Mouse (Mus musculus) cerebral cortex, adult 2 months (tissue): ENCODE data around the gene Glra1.

Experiments
- WGBS: fragments of 180-500 bp; shearing (Covaris S2); methylation state at CpG from one replicate; pipeline ENCODE4 v1.1.7; 2018; 5-methylcytosine and 5-hydroxymethylcytosine counted together

The Glra1 gene

DNA sequence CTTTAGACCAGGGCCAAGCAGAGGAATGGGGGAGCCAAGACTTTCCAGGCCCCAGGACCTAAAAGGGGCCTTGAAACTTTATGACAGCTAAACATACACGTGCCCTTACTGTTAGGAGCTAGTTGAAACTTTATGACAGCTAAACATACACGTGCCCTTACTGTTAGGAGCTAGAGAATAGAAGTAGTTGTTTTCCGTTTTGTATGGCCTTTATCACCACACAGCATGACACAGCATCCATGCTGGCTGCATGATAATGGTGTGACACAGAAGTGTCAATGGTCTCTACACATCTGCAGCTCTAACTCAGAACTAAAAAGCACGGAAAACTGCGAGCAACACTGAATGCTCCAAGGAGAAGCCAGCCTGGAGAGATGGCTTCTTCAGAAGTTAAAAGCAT, 90.3 kb downstream of the Glra1 start:
- 84% methylated on average over 5 of the region's 5 CpGs for WGBS

DNA sequence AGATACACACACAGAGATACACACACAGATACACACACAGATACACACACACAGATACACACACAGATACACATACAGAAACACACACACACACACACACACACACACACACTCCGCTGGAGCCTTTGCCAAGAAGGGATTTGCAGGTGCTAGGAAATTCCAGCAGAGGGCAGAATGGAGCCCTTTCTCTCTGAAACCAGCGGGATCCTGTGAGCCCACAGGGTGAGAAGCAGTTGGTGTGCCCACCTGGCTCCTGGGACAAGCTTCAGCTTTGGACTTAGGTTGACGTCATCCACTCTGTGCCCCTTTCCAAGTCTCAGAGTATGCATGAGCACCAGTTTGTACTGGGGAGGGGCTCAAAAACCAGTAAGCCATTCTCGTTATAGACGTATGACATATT, 96.6 kb downstream of the Glra1 start:
- 61% methylated on average over 5 of the region's 5 CpGs for WGBS

- 80% methylated on average over 3 of the region's 3 CpGs for WGBS
These were observed 102.5 kb downstream of the Glra1 start for GRCm38 (mm10) chr11:55505485-55505884.

DNA sequence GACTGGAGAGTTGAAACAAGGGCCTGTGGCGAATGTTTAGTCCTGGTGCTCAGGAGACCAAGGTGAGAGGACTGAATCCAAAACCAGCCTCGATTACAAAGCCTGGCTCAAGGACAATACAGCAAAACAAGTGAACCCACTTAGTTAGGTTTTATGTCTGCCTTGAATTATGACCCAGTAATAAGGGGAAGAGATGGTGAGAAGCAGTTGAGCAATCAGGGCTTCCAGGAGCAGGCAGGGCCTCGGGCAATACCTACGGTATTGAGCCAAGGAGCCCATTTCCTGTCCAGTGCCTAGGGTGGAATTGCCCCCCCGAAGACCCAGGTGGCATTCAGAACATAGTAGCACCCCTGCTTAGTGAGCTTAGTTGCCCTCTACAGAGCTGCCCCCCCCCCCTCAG, 105.1 kb downstream of the Glra1 start:
- 86% methylated on average over 5 of the region's 5 CpGs for WGBS

DNA sequence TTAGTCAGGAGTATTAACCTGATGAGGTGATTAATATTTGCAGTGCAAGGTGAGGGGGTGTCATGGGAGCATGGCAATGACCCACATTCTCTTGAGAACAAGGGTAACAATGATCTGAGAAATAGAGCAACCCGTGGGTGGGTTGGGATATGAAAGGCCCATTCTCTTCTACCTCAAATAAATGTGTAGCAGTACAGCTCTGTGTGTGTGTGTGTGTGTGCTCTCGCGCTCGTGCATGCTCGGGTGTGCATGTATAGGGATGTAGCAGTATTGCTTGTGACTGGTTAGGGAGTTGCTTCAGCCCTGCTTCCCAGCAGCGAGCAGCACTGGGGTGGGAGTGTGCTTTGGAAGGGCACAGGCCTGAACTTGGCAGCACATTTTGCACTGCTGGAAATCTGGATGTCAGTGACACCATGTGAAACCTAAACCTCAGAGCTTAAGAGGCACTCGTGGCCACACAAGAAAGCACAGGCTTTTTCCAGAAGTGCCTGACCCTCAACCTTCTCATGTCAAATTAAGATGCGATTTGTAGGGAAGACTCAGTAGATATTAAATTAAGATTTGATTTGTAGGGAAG, 106.0 kb downstream of the Glra1 start:
- 69% methylated on average over 8 of the region's 8 CpGs for WGBS

DNA sequence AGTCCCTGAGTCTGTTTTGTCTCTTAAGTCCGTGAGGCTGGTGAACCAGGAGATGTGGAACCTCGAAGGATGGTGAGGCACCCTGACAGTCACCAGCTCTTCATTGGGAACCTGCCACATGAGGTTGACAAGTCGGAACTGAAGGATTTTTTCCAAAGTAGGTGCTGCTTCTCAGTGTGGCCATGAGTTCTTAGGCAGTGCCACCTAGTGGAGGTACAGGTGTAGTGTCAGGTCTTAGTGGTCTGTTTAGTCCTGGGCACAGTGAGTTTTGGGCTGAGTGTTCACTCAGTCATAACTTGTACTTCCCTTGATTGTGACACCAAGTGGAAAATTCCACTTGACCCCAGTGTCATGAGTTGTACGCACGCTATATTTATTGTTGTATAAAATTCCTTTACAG, 110.1 kb downstream of the Glra1 start:
- WGBS, result 60% methylated on average over 5 of the region's 5 CpGs

- WGBS, result 90% methylated on average over 6 of the region's 6 CpGs
These were observed 111.8 kb downstream of the Glra1 start for GRCm38 (mm10) chr11:55496158-55496557.

GRCm38 (mm10) chr11:55485443-55485842, 122.6 kb downstream of the Glra1 start:
- WGBS, result 98% methylated on average over 7 of the region's 7 CpGs

DNA sequence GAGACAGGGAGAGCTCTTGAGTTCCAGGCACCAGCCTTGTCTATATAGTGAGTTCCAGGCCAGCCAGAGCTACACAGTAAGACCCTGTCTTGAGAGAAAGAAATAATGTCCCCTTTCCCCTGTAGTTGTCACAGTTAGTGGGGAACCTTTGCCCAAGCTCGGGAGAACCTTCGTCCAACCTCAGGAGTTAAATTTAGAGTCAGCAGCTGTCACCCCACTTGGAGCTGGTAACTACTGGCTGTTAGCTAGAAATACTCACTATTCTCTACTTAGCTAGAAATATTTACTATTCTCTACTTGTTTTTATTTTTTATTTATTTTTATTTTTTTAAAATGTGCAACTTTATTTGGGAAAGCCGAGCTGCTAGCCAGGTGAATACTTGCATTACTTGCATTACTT, 134.8 kb downstream of the Glra1 start:
- 58% methylated on average over 3 of the region's 3 CpGs for WGBS

DNA sequence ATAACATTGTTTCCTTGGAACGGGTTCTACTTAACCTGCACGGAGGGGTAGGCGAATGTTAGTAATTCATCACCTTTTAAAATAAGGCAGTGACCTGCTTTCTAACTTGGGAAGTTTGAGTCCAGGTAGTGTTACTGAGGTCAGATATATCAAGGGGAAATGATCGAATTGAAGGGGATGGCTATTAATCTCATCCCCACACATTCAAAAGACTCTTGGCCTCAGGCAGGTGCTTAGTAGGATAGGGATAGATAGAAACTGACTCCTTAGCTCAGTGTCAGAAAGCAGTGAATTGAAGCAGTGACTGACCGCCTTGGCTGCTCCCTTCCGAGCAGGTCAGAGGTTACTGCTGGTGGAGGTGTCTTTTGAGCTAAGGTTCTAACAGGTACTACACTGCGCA, 136.5 kb downstream of the Glra1 start:
- 89% methylated on average over 7 of the region's 7 CpGs for WGBS

DNA sequence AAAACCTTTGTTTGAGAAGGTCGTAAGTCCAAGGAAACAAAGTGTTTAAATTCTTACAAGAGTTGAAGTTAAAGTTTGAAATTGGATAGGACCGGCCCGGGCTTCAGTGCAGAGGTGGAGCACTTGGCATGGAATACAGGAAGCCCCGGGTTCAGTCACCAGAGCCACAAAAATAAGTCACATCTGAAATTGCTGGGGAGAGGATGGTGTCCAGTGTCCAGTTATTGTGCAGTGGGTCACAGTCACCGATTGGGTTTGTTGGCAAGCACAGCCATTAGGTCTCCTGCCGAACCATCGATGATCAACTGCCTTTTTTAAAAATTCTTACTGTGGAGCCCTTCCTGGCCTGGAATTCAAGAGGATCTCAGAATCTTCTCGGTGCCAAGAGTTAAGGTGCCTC, 137.2 kb downstream of the Glra1 start:
- 26% methylated on average over 8 of the region's 8 CpGs for WGBS

- under 1% methylated on average over 46 of the region's 46 CpGs for WGBS
These were observed 137.9 kb downstream of the Glra1 start for GRCm38 (mm10) chr11:55469923-55470691.

- under 1% methylated on average over 57 of the region's 57 CpGs for WGBS
These were observed 138.8 kb downstream of the Glra1 start, which contains the start of gene G3bp1 for GRCm38 (mm10) chr11:55469048-55469843. Gene G3bp1 (plus strand): TSS chr11:55469685.

GRCm38 (mm10) chr11:55468611-55469047, 139.4 kb downstream of the Glra1 start:
- WGBS, result under 1% methylated on average over 17 of the region's 17 CpGs

- WGBS, result 70% methylated on average over 10 of the region's 10 CpGs
These were observed 140.0 kb downstream of the Glra1 start for GRCm38 (mm10) chr11:55468012-55468411.

GRCm38 (mm10) chr11:55465177-55465576, 142.8 kb downstream of the Glra1 start:
- WGBS, result 94% methylated on average over 3 of the region's 3 CpGs

DNA sequence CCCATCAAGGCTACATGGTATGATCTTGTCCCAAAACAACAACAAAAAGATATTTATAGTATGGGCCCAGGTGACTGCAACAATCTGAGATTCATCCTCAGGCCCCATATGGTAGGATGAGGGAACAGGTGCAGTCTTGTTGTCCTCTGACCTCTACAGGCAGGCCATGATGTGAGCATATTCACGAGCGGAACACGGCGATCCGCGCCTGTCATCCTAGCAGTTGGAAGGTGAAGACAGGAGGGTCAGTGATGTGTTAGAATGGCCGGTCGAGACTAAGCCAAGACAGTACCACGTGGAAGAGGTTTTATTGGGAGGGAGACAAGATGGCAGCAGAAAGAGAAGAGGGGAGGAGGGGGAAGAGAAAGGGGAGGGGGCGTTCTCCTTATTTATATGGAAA, 143.3 kb downstream of the Glra1 start:
- 88% methylated on average over 10 of the region's 10 CpGs for WGBS
